Mouse (Mus musculus) heart, adult 2 months (tissue): ENCODE data around the gene Srrm4.

Experiments
- CTCF ChIP-seq: fragments of 200-600 bp; IDR thresholded peaks from 2 replicates; pipeline ENCODE4 v1.8.1; 2022; ENCODE audit warnings: antibody characterized with exemption, mild to moderate bottlenecking, moderate library complexity
- EP300 ChIP-seq: fragments of 200-500 bp; IDR thresholded peaks from 2 replicates; pipeline ENCODE4 v1.6.1; 2011; ENCODE audit warnings: low read depth, low read length, control low read depth; ENCODE audit not compliant: insufficient read depth
- POLR2A ChIP-seq: fragments of 200-500 bp; IDR thresholded peaks from 2 replicates; pipeline ENCODE4 v1.6.1; 2011; ENCODE audit warnings: mild to moderate bottlenecking, low read depth, low read length, control low read depth; ENCODE audit not compliant: insufficient read depth

GRCm38 (mm10) chr5:116484236-116484635 lies 107.4 kb downstream of the Srrm4 start:
- TF ChIP-seq CTCF (no peak), EP300 (no peak), POLR2A (no peak)
